16 mouse cellular contexts compared by ENCODE assay signal in the genomic region with DNA sequence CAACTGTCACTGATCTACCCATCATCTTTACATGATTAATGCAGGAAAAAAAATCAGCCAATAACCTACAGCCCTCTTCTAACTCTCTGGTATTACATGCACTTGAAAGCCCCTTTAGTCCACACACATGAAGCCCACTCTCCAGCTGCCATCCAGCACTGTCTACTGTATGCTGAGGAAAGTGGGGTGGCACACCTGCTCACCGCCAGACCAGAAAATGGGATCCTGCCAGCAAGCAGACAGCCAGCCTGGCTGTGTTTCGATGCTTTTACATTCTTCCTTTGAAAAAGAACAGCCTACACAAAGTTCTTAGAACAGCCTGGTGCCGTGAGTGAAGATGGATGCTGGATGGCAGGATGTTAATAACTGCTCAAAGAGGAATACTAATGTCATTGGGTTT. TPM values are rescaled to one million over a fixed set of nuclear protein-coding genes. Genes with fewer than 3 reads are reported as not detected.
DNase-seq lines count a peak whose midpoint lies in the region; ATAC-seq and TF ChIP-seq lines count a peak whose summit lies in the region.
"Had no signal": no experiment of that assay in that cellular context is flagged by ENCODE, and none has a peak within 500 bp of the region (broad histone marks: within the 10 kb centered on the region; RNA-seq: fewer than 3 reads in every experiment).

No protein-coding gene starts in this region.

- no peak overlapping the region for H3K4me3 ChIP-seq in hindbrain, embryonic 15.5 days
- no peak overlapping the region for H3K4me3 ChIP-seq in hindbrain, embryonic 10.5 days
- no peak overlapping the region for H3K4me3 ChIP-seq in midbrain, embryonic 12.5 days
- H3K4me3 ChIP-seq in midbrain, embryonic 11.5 days (ENCODE audit: low read depth, low read length), result no peak overlapping the region
- no peak overlapping the region for H3K4me3 ChIP-seq in forebrain, postnatal 0 days (ENCODE audit: low read depth, low read length)
- no peak overlapping the region for H3K4me3 ChIP-seq in neural tube, embryonic 14.5 days (ENCODE audit: low read depth, low read length)
- H3K4me3 ChIP-seq: embryonic facial prominence, embryonic 15.5 days; liver, embryonic 12.5 days; midbrain, embryonic 15.5 days had no signal

- no peak overlapping the region for H3K27ac ChIP-seq in hindbrain, embryonic 15.5 days (replicated peaks)
- H3K27ac ChIP-seq in hindbrain, embryonic 10.5 days, result no peak overlapping the region
- H3K27ac ChIP-seq in midbrain, embryonic 12.5 days (replicated peaks), result no peak overlapping the region
- H3K27ac ChIP-seq in midbrain, embryonic 11.5 days (ENCODE audit: low read depth, low read length), result no peak overlapping the region
- H3K27ac ChIP-seq in forebrain, postnatal 0 days (ENCODE audit: low read depth, low read length), result no peak overlapping the region
- H3K27ac ChIP-seq in neural tube, embryonic 14.5 days (ENCODE audit: low read depth, low read length), result no peak overlapping the region
- H3K27ac ChIP-seq: embryonic facial prominence, embryonic 15.5 days; liver, embryonic 12.5 days; midbrain, embryonic 15.5 days had no signal

- H3K9me3 ChIP-seq in hindbrain, embryonic 15.5 days, result no peaks in the 10 kb centered on the region
- H3K9me3 ChIP-seq in hindbrain, embryonic 10.5 days, result no peaks in the 10 kb centered on the region
- no peaks in the 10 kb centered on the region for H3K9me3 ChIP-seq in midbrain, embryonic 12.5 days
- H3K9me3 ChIP-seq in midbrain, embryonic 11.5 days (ENCODE audit: control insufficient read depth, low read length), result no peaks in the 10 kb centered on the region
- no peaks in the 10 kb centered on the region for H3K9me3 ChIP-seq in forebrain, postnatal 0 days (ENCODE audit: low read length)
- no peaks in the 10 kb centered on the region for H3K9me3 ChIP-seq in neural tube, embryonic 14.5 days (ENCODE audit: control insufficient read depth, low read length)
- H3K9me3 ChIP-seq: embryonic facial prominence, embryonic 15.5 days; liver, embryonic 12.5 days; midbrain, embryonic 15.5 days had no signal

- no peak for TF ChIP-seq CTCF in forebrain, postnatal 0 days (IDR thresholded peaks at IDR 0.05; ENCODE audit: low read depth)

- peak; percentile 44; the same call in 1 of the 2 replicates for ATAC-seq in hindbrain, embryonic 15.5 days (ENCODE audit: low FRiP score, low read depth)
- ATAC-seq in midbrain, embryonic 12.5 days (ENCODE audit: low FRiP score, low read depth), result 0 out of 2 replicates have a peak, but pooled peaks have one; percentile 23
- ATAC-seq in midbrain, embryonic 11.5 days (ENCODE audit: low FRiP score), result no peak
- peak; percentile 27; the same call in 1 of the 2 replicates for ATAC-seq in forebrain, postnatal 0 days
- ATAC-seq in neural tube, embryonic 14.5 days (ENCODE audit: low read depth), result peak; percentile 49; the same call in 1 of the 2 replicates
- ATAC-seq in CD4-positive, CD25-positive, alpha-beta regulatory T cell, adult 4 months, result no peak
- ATAC-seq: liver, embryonic 12.5 days; midbrain, embryonic 15.5 days; Patski had no signal

- 43% methylated on average over 3 of the region's 3 CpGs for WGBS in hindbrain, embryonic 15.5 days
- WGBS in hindbrain, embryonic 10.5 days, result 92% methylated on average over 3 of the region's 3 CpGs
- WGBS in midbrain, embryonic 12.5 days, result 87% methylated on average over 3 of the region's 3 CpGs
- 93% methylated on average over 3 of the region's 3 CpGs for WGBS in midbrain, embryonic 11.5 days
- 26% methylated on average over 3 of the region's 3 CpGs for WGBS in forebrain, postnatal 0 days
- 51% methylated on average over 3 of the region's 3 CpGs for WGBS in neural tube, embryonic 14.5 days

- no peak overlapping the region for H3K9ac ChIP-seq in hindbrain, embryonic 15.5 days
- no peak overlapping the region for H3K9ac ChIP-seq in midbrain, embryonic 12.5 days (replicated peaks)
- no peak overlapping the region for H3K9ac ChIP-seq in midbrain, embryonic 11.5 days (ENCODE audit: low read length)
- no peak overlapping the region for H3K9ac ChIP-seq in forebrain, postnatal 0 days
- H3K9ac ChIP-seq in neural tube, embryonic 14.5 days (replicated peaks; ENCODE audit: low read depth, low read length), result no peak overlapping the region
- H3K9ac ChIP-seq: embryonic facial prominence, embryonic 15.5 days; liver, embryonic 12.5 days; midbrain, embryonic 15.5 days had no signal

- H3K4me1 ChIP-seq in hindbrain, embryonic 15.5 days (replicated peaks), result peaks cover 32% of the 10 kb centered on the region
- peaks cover 23% of the 10 kb centered on the region for H3K4me1 ChIP-seq in hindbrain, embryonic 10.5 days (replicated peaks)
- H3K4me1 ChIP-seq in midbrain, embryonic 12.5 days, result peaks cover 19% of the 10 kb centered on the region
- peaks cover 2% of the 10 kb centered on the region; the same call in 1 of the 2 replicates for H3K4me1 ChIP-seq in midbrain, embryonic 11.5 days (ENCODE audit: control insufficient read depth, insufficient read depth, low read length)
- H3K4me1 ChIP-seq in forebrain, postnatal 0 days (ENCODE audit: insufficient read depth), result no peaks in the 10 kb centered on the region
- H3K4me1 ChIP-seq in neural tube, embryonic 14.5 days (ENCODE audit: control insufficient read depth, insufficient read depth, low read length), result no peaks in the 10 kb centered on the region

- no peak overlapping the region for H3K4me2 ChIP-seq in hindbrain, embryonic 15.5 days
- H3K4me2 ChIP-seq in midbrain, embryonic 12.5 days (replicated peaks), result no peak overlapping the region
- H3K4me2 ChIP-seq in midbrain, embryonic 11.5 days, result no peak overlapping the region
- H3K4me2 ChIP-seq in forebrain, postnatal 0 days (ENCODE audit: low read depth), result no peak overlapping the region
- H3K4me2 ChIP-seq in neural tube, embryonic 14.5 days (ENCODE audit: low read depth, low read length), result no peak overlapping the region
- H3K4me2 ChIP-seq: embryonic facial prominence, embryonic 15.5 days; liver, embryonic 12.5 days; midbrain, embryonic 15.5 days had no signal

- no peaks in the 10 kb centered on the region for H3K27me3 ChIP-seq in hindbrain, embryonic 15.5 days
- no peaks in the 10 kb centered on the region for H3K27me3 ChIP-seq in hindbrain, embryonic 10.5 days (ENCODE audit: insufficient read depth, poor library complexity, severe bottlenecking)
- H3K27me3 ChIP-seq in midbrain, embryonic 12.5 days, result no peaks in the 10 kb centered on the region
- H3K27me3 ChIP-seq in midbrain, embryonic 11.5 days (ENCODE audit: control insufficient read depth, insufficient read depth, low read length), result no peaks in the 10 kb centered on the region
- no peaks in the 10 kb centered on the region for H3K27me3 ChIP-seq in forebrain, postnatal 0 days (ENCODE audit: insufficient read depth, low read length)
- no peaks in the 10 kb centered on the region for H3K27me3 ChIP-seq in neural tube, embryonic 14.5 days (ENCODE audit: control insufficient read depth, insufficient read depth, low read length)
- H3K27me3 ChIP-seq: embryonic facial prominence, embryonic 15.5 days; liver, embryonic 12.5 days; midbrain, embryonic 15.5 days; Patski had no signal

- no peak for DNase-seq in hindbrain, embryonic 10.5 days (ENCODE audit: low spot score)
- DNase-seq in midbrain, embryonic 11.5 days (ENCODE audit: low spot score, missing footprints), result no peak
- no peak for DNase-seq in forebrain, postnatal 0 days
- DNase-seq: kidney, adult 8-10 months; lung, postnatal 14 days; spleen, adult 18-20 months had no signal

- H3K36me3 ChIP-seq in hindbrain, embryonic 15.5 days, result no peaks in the 10 kb centered on the region
- no peaks in the 10 kb centered on the region for H3K36me3 ChIP-seq in hindbrain, embryonic 10.5 days
- no peaks in the 10 kb centered on the region for H3K36me3 ChIP-seq in midbrain, embryonic 12.5 days
- no peaks in the 10 kb centered on the region for H3K36me3 ChIP-seq in midbrain, embryonic 11.5 days (ENCODE audit: control insufficient read depth, insufficient read depth, low read length)
- no peaks in the 10 kb centered on the region for H3K36me3 ChIP-seq in forebrain, postnatal 0 days (ENCODE audit: insufficient read depth)
- no peaks in the 10 kb centered on the region for H3K36me3 ChIP-seq in neural tube, embryonic 14.5 days (ENCODE audit: control insufficient read depth, insufficient read depth, low read length)
- H3K36me3 ChIP-seq: embryonic facial prominence, embryonic 15.5 days; liver, embryonic 12.5 days; midbrain, embryonic 15.5 days had no signal

RNA-seq across cellular contexts. Expression of a gene that starts 13.9 kb away (rescaled TPM):
- 70.6 and 76.6 TPM in 2 replicates for polyA plus RNA-seq in hindbrain, embryonic 15.5 days (2015; fragmentation: Nextera tagmentation; extraction: Ambion mirVana)
- polyA plus RNA-seq in hindbrain, embryonic 10.5 days (2016; fragmentation: Nextera tagmentation; extraction: Ambion mirVana), result 26.7 and 32.2 TPM in 2 replicates
- polyA plus RNA-seq in midbrain, embryonic 12.5 days (2016; fragmentation: Nextera tagmentation; extraction: Ambion mirVana), result 68.8 and 71.1 TPM in 2 replicates
- 47.9 and 57.2 TPM in 2 replicates for polyA plus RNA-seq in midbrain, embryonic 11.5 days (2014; fragmentation: Nextera tagmentation; extraction: Ambion mirVana)
- total RNA-seq in forebrain, postnatal 0 days (2014; rRNA removed), result 92.2 and 102 TPM in 2 replicates
- polyA plus RNA-seq in forebrain, postnatal 0 days (2015; fragmentation: Nextera tagmentation; extraction: Ambion mirVana), result 92.9 and 93.5 TPM in 2 replicates
- 39.7 and 53.7 TPM in 2 replicates for polyA plus RNA-seq in neural tube, embryonic 14.5 days (2014; fragmentation: Nextera tagmentation; extraction: Ambion mirVana)
- 10 to 100 TPM in 1 of 2 experiments, 1 to 10 TPM in 1; 6.1 to 11.7 TPM for polyA plus RNA-seq in CD4-positive, CD25-positive, alpha-beta regulatory T cell, adult 4 months (2017; shearing (Covaris generic))

RNA-seq across cellular contexts. Expression of a gene that starts 51.5 kb away (rescaled TPM):
- 0.62 and 0.94 TPM in 2 replicates for polyA plus RNA-seq in hindbrain, embryonic 15.5 days (2015; fragmentation: Nextera tagmentation; extraction: Ambion mirVana)
- polyA plus RNA-seq in hindbrain, embryonic 10.5 days (2016; fragmentation: Nextera tagmentation; extraction: Ambion mirVana), result 0.33 and 0.40 TPM in 2 replicates
- 0.85 and 1.8 TPM in 2 replicates for polyA plus RNA-seq in midbrain, embryonic 12.5 days (2016; fragmentation: Nextera tagmentation; extraction: Ambion mirVana)
- 0.62 and 0.63 TPM in 2 replicates for polyA plus RNA-seq in midbrain, embryonic 11.5 days (2014; fragmentation: Nextera tagmentation; extraction: Ambion mirVana)
- 4.4 and 5.5 TPM in 2 replicates for total RNA-seq in forebrain, postnatal 0 days (2014; rRNA removed)
- polyA plus RNA-seq in forebrain, postnatal 0 days (2015; fragmentation: Nextera tagmentation; extraction: Ambion mirVana), result 0.20 and 0.34 TPM in 2 replicates
- polyA plus RNA-seq in neural tube, embryonic 14.5 days (2014; fragmentation: Nextera tagmentation; extraction: Ambion mirVana), result 1.1 TPM in 2 replicates
- polyA plus RNA-seq in CD4-positive, CD25-positive, alpha-beta regulatory T cell, adult 4 months (2017; shearing (Covaris generic)), result under 1 TPM in 1 of 2 experiments, not detected in 1; 0.19 TPM
- total RNA-seq: gastrocnemius, adult 18-20 months; hematopoietic stem cell, adult 5-6 weeks had no signal

Comparison
In these comparisons a context has a peak if more than half of its experiments do, and no peak if none do; other contexts are left out.
1. ATAC-seq: peak in hindbrain, embryonic 15.5 days (single experiment), midbrain, embryonic 12.5 days (single experiment), forebrain, postnatal 0 days (single experiment) and neural tube, embryonic 14.5 days (single experiment); none in midbrain, embryonic 11.5 days (single experiment) and CD4-positive, CD25-positive, alpha-beta regulatory T cell, adult 4 months (single experiment).